Mouse (Mus musculus): ENCODE results near the gene Kat6b. TPM values are rescaled to one million over a fixed set of nuclear protein-coding genes. Genes with fewer than 3 reads are reported as not detected.

Kat6b gene
- total and polyA plus RNA-seq, 3 experiments, result 12.3 to 37.3 (median 33.4) TPM

DNA sequence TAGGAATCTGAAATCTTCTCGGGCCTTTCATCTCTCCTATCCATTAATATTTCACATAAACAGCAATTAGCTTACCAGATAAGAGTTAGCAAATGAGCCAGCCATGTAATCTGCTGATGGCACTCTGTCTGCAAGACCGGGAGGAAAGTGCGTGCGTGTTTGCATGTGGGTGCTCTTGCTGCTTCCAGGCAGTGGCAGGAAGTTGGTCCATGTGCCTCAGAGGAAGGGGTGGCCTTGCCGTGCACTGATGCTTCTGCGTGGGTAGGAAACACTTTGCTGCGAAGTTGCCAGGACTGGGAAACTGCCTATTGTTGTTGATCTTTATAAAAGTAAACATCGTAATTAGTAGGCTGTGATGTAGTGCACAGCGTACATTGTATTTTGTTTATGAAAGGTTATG is 42.0 kb downstream of the Kat6b start:
- no peak for DNase-seq

DNA sequence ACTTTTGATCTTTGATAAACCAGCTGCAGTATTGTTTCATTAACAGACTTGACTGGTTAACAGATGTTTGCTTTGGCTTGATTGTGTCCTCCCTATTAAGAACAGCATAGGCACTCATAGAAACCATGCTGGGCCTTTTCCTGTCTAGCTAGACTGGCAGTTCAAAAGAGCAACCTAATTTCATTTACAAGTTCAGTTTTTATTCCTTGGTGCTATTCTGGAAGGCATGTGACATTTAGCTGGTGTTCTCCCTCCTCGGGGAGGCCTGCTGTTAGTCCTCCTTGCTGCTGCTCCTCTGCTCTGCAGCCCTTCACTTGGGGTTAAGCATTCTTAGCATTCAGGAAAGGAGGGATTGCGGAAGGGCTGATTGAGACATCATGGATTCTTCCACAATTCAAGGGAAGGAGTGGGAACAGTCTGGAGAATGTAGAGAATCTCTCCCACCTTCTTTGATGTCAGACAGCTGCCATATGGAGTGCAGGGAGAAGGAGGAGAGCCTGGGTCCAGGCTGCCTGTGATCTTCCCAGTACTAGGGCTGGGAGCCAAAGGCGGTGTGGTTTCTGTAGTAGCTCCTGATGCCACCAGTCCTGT is 42.7 kb downstream of the Kat6b start:
- peak; percentile 55 for DNase-seq

DNA sequence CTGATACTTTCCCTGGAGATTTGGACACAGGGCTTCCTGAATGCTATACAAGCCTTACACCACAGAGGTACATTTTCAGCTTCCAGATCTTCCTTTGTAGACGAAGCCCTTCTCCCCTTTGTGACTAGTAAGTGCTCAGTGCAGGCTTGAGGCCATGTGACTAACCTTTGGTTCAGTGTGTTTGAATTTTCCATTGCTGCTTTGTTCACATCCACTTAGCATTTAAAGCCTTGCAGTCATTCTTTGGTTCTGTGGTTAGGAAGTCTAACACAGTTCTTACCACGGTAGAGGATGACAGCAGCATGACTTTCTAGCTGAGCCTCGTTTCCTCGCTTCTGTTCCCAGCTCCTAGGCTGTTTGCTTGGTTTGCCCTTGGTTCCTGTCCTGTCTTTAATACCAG is 44.4 kb downstream of the Kat6b start:
- no peak for DNase-seq

DNA sequence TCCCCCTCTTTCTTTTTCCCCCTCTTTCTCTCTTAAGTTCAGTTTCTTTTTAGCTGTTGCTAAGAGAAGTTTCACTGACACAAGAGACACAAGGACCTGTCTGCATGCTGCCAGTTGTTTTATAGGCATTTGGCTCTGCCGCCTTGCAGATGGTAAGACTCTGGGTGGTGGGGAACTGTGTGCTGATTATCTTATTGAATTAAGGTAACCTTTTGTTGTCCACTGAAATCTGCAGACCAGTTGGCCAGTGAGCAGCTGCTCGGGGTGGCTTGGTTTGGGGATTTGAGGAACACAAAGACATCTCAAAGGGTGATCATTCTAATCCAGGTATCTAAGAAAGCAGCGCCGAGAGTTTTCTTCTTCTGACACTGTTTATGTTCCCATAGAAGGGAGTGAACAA is 52.3 kb downstream of the Kat6b start:
- DNase-seq, result no peak

DNA sequence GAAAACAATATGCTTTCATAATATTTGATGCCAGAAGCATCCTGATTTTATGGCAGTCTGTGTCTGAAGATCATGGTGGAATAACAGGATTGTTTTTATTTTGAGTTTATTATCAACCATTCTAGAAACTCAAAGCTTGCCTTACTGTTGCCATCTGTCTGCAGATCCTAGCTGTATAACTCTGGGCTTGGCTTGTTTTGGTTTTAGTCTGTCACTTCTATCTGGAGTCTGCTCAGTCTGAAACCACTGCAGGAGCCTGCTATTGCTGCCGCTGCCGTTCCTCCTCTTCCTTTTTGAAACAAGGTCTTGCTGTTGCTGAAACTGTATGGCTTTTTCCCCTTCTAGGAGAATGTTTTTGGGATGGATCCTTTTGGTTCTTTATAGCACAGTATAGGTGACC is 52.8 kb downstream of the Kat6b start:
- DNase-seq, result no peak

DNA sequence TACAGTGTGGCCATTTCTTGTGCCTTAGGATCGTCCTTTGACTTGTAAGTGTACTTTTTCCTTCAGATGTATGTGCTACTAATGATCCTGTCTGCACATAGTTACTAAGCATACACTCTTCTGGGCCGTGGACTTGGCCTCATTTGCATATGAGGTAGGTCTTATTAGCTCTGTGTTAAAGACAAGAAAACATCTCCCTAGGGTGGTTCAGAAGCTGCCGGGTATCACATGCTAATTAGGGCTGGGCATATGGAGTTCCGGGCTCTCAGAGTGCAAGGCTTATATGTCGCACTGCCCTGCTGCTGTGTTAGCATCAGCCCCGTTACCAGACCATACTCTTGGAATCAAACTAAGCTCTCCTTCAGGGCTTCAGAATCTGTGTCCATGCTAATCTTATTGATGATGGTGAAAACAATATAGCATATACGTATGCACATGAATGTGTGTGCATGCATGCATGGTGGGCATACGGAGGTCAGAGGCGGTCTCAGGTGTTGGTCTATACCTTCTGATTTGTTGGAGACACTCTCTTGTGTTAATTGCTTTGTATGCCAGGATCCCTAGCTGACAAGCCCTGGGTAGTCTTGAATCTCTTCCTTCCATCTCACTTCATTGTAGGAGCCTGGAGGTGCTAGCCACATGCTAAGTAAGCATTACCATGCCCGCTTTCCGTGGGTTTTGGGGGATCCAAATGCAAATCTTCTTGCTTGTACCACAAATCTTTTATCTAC is 53.5 kb downstream of the Kat6b start:
- DNase-seq, result no peak

DNA sequence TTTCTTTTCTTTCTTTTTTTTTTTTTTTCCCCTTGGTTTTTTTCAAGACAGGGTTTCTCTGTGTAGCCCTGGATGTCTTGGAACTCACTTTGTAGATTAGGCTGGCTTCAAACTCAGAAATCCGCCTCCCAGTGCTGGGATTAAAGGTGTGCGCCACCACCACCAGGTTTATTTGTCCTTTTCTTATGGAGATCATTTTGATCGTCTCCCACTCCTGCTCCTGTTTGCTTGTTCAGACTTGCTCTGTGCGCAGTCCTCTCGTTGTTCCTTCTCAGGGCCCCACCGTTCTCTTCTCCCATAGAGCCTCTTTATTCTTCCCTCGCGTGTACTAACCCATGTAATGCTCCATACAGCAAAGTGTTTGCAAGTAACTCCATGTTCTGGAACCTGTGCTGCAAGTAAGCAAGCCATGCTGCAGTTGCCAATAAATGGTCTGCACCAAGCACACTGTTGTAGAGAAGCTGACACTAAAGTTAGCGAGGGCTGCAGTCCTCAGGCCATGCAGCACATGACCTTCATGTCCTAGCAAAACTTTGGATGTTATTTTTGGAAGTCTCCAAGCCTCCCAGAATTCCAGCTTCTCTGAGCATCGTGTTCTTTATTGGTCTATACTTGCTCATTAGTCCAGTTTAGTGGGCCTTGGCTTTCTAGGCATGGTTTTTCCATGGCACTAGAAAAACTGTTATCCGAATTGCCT is 55.4 kb downstream of the Kat6b start:
- no peak for DNase-seq

DNA sequence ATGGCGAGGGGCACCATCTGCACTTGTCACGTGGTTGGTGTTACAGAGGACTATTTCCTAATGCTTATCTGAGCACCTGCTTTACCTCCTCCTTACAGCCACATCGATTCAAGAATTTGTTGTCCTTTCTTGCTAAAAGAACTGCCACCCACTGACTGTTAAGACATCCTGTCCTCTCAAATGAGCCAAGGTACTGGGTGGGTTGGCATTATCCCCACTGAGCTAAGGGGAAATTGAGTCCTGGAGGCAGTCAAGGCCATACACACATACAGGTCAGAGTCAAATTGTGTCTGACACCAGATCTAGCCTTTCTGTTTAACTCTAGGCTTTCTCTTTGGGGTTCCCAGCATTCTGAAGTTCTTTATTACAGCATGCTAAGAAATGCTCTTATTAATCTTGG is 56.6 kb downstream of the Kat6b start:
- no peak for DNase-seq

DNA sequence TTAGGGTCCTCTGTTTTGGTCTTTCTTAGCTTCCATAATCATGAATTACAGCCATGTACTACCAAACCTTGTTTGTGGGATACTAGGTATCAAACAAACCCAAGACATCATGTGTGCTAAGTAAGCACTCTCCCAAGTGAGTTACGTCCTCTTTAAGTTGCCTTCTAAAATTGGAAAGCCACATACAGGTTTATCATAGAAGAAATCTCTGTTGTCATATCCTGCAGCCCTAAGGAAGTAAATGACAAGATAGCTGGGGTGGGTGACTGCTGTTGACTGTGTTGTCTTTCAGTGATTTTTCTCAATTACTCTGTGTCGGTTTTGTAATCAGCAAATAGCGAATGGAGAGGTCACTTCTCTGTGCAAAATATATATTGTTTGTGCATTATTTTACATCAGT is 58.5 kb downstream of the Kat6b start:
- DNase-seq, result no peak

DNA sequence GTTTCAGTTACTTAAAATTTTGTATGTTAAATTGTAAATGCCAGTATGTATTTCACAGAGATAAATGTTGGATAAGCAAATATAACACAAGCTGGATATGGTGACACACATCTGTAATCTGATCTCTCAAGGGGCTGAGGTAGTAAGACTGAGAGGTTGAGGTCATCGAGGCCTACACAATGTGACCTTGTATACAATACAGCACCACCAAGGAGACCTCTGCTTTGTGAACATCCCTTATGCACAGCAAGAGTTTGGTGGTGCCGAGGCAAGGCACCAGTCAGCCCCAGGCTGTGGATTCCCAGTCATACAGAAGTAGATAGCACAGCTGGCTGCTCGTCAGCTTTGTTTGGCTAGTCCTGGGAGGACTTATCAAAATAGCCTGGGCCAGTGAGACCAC is 59.1 kb downstream of the Kat6b start:
- no peak for DNase-seq

DNA sequence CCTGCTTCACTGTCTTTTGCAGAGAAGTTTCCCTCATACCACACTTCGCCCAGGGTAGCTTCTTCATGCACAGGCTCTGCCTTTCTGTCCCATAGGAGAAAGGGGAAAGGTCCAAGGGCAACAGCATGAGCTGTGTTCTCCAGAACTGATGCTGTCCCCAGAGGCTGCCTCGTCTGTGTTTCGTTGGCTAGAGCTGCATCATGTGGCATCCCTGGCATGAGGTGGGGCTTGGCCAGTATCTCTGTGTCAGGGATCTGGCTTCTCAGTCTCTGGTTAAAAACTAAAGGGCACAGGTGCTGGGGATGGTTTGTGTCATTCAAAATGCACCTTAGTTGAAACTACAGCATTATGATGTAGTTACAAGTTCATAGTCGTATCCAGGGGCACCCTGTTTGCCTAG is 64.3 kb downstream of the Kat6b start:
- no peak for DNase-seq

DNA sequence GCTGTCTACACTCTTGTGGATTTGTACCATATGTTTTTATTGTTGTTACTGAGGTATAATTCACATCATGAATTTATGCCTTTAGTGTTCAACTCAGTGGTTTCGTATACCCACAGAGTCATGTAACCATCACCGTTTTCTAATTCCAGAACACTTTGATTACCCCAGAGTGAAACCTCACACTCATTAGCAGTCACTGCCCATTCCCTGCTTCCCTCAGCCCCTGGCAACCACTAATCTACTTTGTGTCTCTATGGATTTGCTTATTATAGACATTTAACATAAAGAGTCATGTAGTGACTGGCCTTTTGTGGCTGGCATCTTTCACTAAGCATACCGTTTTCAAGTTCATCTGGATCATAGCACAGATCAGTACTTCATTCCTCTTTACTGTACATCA is 65.1 kb downstream of the Kat6b start:
- DNase-seq, result no peak

DNA sequence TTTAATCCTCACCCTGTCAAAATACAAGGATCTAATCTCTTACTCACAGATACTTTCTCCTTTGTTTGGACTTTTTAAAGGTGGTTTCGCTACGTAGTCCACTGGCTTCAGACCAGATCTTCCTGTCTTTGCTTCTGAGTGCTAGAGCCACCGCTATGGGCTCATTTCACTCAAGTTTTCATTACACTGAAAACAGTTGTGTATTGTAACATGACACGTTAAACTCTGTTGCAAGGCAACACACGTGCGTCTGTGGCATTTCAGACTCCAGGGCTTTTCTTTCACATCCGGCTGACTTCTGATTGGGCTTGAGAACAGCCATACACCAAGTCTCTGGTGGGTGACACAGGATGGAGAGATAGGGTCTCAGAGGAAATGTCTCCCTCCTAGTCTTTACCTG is 66.1 kb downstream of the Kat6b start:
- no peak for DNase-seq

DNA sequence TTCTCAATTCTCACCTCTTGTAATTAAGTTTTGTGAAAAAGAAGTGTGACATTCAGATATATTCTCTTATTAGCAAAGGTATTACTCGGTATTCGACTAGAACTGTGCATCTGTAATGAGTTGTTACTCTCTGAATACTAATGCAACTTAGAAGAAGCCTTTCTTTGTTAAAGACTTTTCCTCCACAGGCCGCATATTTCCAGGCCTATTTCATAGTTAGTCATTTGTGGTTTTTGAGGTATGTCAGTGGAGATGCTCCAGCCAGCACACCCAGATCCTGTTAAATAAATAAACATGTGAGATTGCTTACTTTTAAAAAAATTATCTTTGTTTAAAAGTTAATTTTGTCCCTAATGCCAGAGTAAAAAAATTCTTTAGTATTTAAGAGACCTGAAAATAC is 66.7 kb downstream of the Kat6b start:
- DNase-seq, result no peak

DNA sequence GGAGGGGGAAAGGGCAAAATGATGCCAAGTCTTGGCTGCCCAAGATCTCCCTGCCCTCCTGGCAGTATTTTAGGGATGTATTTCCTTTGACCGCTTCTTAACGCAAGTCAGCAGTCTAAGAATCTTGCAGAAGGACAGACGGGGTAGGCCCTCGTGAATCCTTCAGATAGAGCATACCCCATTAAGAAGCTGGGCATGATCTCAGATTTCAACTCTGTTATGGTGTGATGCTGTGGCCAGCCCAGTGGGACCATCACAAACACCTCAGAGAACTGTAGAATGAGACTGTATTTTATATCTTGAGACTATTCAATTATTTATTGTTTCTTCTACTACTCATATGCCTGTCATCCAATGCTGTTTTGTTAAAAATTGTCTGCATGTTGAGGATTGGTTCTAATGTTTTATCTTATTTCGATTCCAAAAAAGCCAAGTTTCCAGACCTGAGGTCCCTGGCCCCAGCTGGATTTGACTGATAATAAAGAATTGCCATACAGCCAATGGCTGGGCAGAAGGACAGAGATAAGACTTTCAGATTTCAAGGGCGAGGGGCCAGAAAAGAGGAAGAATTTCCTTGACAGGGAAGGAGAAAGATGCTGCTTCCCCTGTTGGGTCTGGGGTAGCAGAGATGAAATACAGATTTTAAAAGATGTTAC is 67.8 kb downstream of the Kat6b start:
- DNase-seq, result no peak

DNA sequence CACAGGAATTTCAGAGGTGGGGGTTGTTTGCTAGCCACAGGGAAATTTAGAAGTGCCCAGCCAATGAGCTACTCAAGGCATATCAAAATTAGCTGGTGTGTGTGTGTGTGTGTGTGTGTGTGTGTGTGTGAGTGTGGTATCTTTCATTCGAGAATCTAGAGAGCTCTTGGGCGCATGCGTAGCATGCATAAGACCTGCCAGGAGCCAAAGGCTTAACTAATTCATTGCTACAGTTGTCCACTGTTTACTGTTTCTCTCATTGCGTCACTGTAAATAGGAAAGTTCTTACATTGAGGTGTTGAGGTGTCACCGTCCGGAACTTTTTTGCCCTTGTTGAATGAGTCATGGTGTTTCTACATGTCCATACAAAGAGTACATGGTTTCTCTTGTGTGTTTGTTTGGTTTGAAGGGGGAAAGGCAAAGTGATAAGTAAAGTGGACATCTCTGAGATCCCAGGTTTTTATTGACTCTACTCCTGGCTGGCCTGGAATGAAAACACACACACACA is 68.4 kb downstream of the Kat6b start:
- DNase-seq, result no peak

DNA sequence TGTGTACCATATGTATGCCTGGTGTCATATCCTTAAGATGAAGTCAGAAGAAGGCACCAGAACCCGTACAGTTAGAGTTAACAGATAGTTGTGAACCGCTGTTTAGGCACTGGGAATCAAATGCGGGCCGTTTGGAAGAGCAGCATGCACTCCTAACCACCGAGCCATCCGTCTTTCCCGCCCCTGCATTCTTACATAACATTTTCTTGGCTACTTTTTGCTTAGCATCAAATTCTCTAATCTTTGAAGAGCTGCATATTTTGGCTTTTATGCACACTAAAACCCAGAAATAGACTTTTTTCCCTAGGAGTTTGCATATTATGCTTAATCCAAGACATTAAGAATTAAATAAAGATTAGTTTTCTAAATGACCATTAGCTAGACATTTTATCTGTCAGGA is 69.3 kb downstream of the Kat6b start:
- DNase-seq, result no peak

DNA sequence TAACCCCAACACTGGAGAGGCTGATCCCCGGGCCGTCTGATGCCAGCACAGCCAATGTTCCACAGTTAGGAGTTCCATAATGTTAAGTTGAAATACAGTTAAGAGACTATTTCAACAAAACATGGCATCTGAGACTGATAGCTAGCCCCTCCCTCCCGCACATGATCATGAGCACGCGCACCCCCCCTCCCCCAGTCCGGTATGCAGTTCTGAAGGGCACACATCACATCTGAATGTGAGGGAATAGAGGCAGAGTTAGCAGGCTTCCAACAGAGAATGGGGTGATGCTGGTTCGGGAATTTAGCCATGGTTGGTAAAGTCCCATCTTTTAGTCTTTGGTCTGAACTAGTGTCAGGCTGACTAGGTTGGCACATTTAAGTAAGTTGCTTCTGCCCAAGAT is 70.4 kb downstream of the Kat6b start:
- no peak for DNase-seq

DNA sequence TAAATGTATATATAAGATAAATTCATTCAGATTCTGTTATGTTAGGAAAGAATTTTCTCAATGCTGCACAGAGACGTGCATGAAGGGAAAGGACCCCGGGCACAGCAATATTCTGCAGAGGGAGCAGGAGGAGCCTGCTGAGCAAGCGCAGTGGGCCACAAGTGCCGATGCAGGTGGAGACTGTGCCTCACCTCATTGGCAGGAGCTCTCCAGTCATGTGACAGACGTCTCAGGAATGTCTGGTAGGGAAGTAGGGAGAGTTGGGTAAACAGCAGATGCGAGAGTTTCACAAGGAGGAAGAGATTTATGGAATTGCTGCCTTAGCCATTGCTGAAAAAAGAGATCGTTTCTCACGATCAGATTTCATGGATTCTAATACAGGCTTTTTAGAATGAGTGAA is 71.7 kb downstream of the Kat6b start:
- DNase-seq, result no peak

DNA sequence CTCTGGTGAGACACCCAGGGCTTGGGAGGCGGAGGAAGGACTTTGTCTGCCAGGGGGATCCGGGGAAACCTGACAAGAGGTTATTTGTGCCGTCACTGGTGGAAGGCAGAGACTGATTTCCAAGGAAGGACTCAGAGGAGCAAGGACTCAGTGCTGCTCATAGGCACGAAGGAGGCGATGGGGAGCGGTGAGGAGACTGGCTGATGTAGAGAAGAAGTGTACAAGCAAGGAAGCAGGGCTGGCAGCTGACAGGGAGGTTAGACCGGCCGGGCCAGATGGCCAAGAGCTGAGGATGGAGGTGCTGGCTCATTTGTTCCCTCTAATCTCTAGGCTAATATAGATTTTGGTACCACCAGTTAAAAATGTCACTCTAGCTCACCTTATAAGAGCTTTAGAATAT is 72.8 kb downstream of the Kat6b start:
- no peak for DNase-seq

DNA sequence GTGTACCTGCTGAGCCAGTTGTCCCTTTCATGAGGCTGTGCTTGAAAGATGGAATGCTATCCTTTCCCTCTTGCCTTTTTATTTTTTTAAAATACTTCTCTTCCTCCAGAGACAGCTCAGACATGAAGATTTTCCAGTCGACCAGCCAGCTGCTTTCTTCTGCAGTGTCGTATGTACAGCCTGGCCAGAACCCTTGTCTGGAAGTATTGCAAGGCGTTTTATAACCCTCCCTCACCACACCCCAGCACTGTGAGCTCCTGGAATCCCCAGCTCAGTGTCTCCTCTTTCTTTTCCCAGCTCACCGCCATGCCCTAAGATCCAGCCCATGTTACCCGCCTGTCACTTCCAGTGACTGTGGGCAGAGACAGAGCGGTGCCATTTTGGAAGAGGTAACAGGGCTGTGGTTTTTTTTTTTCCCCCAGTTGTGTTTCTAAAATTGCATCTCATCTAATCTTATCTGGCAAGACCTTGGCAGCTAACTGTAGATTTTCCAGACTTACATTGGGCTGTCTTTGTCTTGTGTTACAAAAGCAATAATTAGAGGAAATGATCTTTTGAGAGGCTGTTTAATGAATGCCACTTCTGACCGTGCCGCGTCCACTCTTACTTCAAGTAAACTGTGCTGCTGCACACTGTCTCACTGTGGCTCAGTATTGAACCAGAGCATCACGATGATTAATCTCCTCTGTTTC is 77.4 kb downstream of the Kat6b start:
- no peak for DNase-seq

DNA sequence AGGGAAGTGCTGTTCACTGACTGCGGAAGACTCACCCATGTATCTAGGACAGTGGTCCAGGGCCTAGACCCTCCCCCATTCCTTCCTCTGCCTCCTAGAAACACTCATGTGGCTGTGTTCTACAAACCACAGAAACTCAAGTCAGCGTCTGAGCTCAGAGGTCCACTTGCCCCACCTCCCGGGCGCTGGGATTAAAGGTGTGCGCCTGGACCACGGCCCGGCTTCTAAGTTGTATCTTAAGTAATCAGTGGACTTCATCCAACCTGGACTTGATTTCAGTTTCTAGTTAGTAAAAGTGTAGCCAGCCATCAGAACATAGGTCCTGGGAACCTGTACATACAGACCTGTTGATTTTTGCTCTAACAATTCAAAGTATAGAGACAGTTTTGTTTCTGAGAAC is 78.2 kb downstream of the Kat6b start:
- DNase-seq, result no peak
